Mouse (Mus musculus) neutrophil, adult 5-6 weeks (primary cell): ENCODE results near the gene Gm7579. TPM values are rescaled to one million over a fixed set of nuclear protein-coding genes. Genes with fewer than 3 reads are reported as not detected.

ENCODE experiments used
- total RNA-seq: library from RNA; stranded (forward); fragments of 200-1000 nt; gene quantifications from 2 replicates; pipeline ENCODE4 v1.2.3, GENCODE M21; 2017

Gm7579 gene
- total RNA-seq, 1 experiment from 2014 or later: not detected

Other genes with a start within 250 kb of the Gm7579 start
- 39.6 and 41.1 TPM in 2 replicates for gene Mob2, start 150.8 kb upstream of the Gm7579 start, total RNA-seq
- gene Dusp8, start 116.0 kb upstream of the Gm7579 start, total RNA-seq: not detected in 2 replicates
- not detected in 2 replicates for gene Gm45618, start 91.1 kb upstream of the Gm7579 start, total RNA-seq
- gene Gm39115, start 75.8 kb upstream of the Gm7579 start, total RNA-seq: not detected in 2 replicates
- gene Gm45337, start 67.3 kb upstream of the Gm7579 start, total RNA-seq: not detected in 2 replicates
- not detected in 2 replicates for gene Gm29735, start 54.7 kb upstream of the Gm7579 start, total RNA-seq
- gene Gm4553, start 46.1 kb upstream of the Gm7579 start, total RNA-seq: not detected in 2 replicates
- not detected in 2 replicates for gene Krtap5-2, start 35.9 kb upstream of the Gm7579 start, total RNA-seq
- gene Gm10153, start 21.5 kb upstream of the Gm7579 start, total RNA-seq: not detected in 2 replicates
- gene Krtap5-3, start 10.5 kb upstream of the Gm7579 start, total RNA-seq: not detected in 2 replicates
- gene Krtap5-5, start 18.1 kb downstream of the Gm7579 start, total RNA-seq: not detected in 2 replicates
- gene Gm40460, start 29.2 kb downstream of the Gm7579 start, total RNA-seq: not detected in 2 replicates
- gene Gm2431, start 46.5 kb downstream of the Gm7579 start, total RNA-seq: not detected in 2 replicates
- gene Gm4559, start 62.5 kb downstream of the Gm7579 start, total RNA-seq: not detected in 2 replicates
- not detected in 2 replicates for gene Krtap5-1, start 85.3 kb downstream of the Gm7579 start, total RNA-seq
- gene Krtap5-4, start 91.7 kb downstream of the Gm7579 start, total RNA-seq: not detected in 2 replicates
- gene Ifitm10, start 161.9 kb downstream of the Gm7579 start, total RNA-seq: 0.81 and 0.86 TPM in 2 replicates
- 494 and 495 TPM in 2 replicates for gene Gm49369, start 170.8 kb downstream of the Gm7579 start, total RNA-seq
- gene Ctsd, start 176.2 kb downstream of the Gm7579 start, total RNA-seq: 408 and 447 TPM in 2 replicates
- gene Syt8, start 223.0 kb downstream of the Gm7579 start, total RNA-seq: 1.4 and 3.2 TPM in 2 replicates
- 18.2 and 31.9 TPM in 2 replicates for gene Tnni2, start 229.9 kb downstream of the Gm7579 start, total RNA-seq
- gene Lsp1, start 248.9 kb downstream of the Gm7579 start, total RNA-seq: 1,761 and 1,798 TPM in 2 replicates